Mouse (Mus musculus) intestine, embryonic 14.5 days (tissue): Measurements from ENCODE around the gene Clspn. TPM values are rescaled to one million over a fixed set of nuclear protein-coding genes. Genes with fewer than 3 reads are reported as not detected.

Experiments used
- ATAC-seq: fragments of 200-750 bp; cut with Nextera tagmentation; replicated peaks from 2 replicates; pipeline ENCODE4 v1.8.0; 2017; ENCODE audit warnings: low read depth, moderate number of reproducible peaks, moderate TSS enrichment, moderate library complexity; ENCODE audit not compliant: low FRiP score, low TSS enrichment
- DNase-seq: peaks from one replicate; pipeline ENCODE4 v3.0.0-alpha.2; 2018; ENCODE audit warnings: low spot score
- H3K27ac ChIP-seq: fragments of 300-500 bp; sonication (generic); 2 replicates; pipeline ENCODE4 v1.5.1; 2014; ENCODE audit warnings: low read depth, mild to moderate bottlenecking, control low read depth
- H3K27me3 ChIP-seq: fragments of 300-500 bp; sonication (generic); replicated peaks from 2 replicates; pipeline ENCODE4 v1.6.1; 2014; ENCODE audit warnings: low read length, control low read depth; ENCODE audit not compliant: control insufficient read depth, insufficient read depth
- H3K36me3 ChIP-seq: fragments of 300-500 bp; sonication (generic); 2 replicates; pipeline ENCODE4 v1.6.1; 2014; ENCODE audit warnings: low read length, control low read depth; ENCODE audit not compliant: control insufficient read depth, insufficient read depth
- H3K4me1 ChIP-seq: fragments of 300-500 bp; sonication (generic); replicated peaks from 2 replicates; pipeline ENCODE4 v1.6.1; 2014; ENCODE audit warnings: low read length, control low read depth, mixed read lengths; ENCODE audit not compliant: control insufficient read depth, insufficient read depth
- H3K4me2 ChIP-seq: fragments of 300-500 bp; sonication (generic); 2 replicates; pipeline ENCODE4 v1.6.1; 2014; ENCODE audit warnings: low read length
- H3K4me3 ChIP-seq: fragments of 300-500 bp; sonication (generic); 2 replicates; pipeline ENCODE4 v1.5.1; 2014; ENCODE audit warnings: low read depth, low read length, control low read depth, mixed read lengths
- H3K9ac ChIP-seq: fragments of 300-500 bp; sonication (generic); 2 replicates; pipeline ENCODE4 v1.6.1; 2014; ENCODE audit warnings: mild to moderate bottlenecking, low read length
- H3K9me3 ChIP-seq: fragments of 300-500 bp; sonication (generic); 2 replicates; pipeline ENCODE4 v1.6.1; 2016; ENCODE audit warnings: low read length, control low read depth; ENCODE audit not compliant: control insufficient read depth
- WGBS: fragments of 180-500 bp; shearing (Covaris S2); extraction: QIAGEN DNeasy Blood & Tissue Kit; methylation state at CpG from one replicate; pipeline ENCODE4 v1.1.7; 2014; 5-methylcytosine and 5-hydroxymethylcytosine counted together
- polyA plus RNA-seq: library from polyadenylated mRNA; unstranded; fragments of >200 nt; fragmentation: Nextera tagmentation; extraction: Ambion mirVana; gene quantifications from 2 replicates; pipeline ENCODE4 v1.2.1, GENCODE M21; 2014

The Clspn gene
- polyA plus RNA-seq, 1 experiment from 2014 or later, result 40.9 TPM

DNA sequence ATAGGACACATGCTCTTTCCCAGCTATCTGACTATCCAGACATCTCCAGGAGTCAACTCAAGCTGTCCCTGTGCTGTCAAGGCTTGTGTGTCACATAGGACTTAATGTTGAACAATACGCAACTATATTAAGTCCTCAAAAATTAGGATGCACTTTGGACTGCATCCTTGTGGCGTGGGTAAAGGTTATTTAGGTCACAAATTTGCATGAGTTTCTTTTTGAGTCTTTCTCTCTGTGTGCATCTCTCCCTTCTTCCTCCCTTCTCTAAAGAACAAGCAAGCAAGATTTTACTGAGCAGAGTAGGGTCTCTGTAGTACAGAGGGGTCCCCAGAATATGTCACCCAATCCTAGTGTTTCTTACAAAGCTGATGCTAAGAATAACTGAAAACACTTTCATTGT, 10.6 kb upstream of the Clspn start:
- 78% methylated on average over 2 of the region's 2 CpGs for WGBS
- H3K27me3 ChIP-seq, result no peaks in the 10 kb centered on the region
- DNase-seq (no peak), ATAC-seq (no peak)
- H3K27ac ChIP-seq, result no peak overlapping the region
- H3K4me2 ChIP-seq, result no peak overlapping the region
- no peak overlapping the region for H3K9ac ChIP-seq
- H3K9me3 ChIP-seq, result no peaks in the 10 kb centered on the region
- no peaks in the 10 kb centered on the region for H3K4me1 ChIP-seq
- no peaks in the 10 kb centered on the region for H3K36me3 ChIP-seq
- no peak overlapping the region for H3K4me3 ChIP-seq

DNA sequence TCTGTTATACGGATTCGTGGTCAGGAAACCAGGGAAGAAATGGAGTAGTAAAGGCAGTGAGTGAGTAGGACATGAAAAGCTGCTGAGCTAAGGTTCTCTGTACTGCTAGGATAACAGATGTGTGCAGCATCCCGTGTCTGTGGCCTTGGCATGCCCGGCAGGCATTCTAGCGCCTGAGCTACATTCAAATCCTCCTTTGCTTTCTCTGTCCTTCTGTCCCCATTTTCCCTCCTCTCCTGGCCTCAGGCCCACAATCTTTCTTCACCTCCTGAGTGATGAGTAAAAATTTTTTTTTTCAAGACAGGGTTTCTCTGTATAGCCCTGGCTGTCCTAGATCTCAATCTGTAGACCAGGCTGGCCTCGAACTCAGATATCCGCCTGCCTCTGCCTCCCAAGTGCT, 4.6 kb upstream of the Clspn start:
- H3K27ac ChIP-seq, result no peak overlapping the region
- no peaks in the 10 kb centered on the region for H3K27me3 ChIP-seq
- no peak for DNase-seq
- WGBS, result 81% methylated on average over 7 of the region's 7 CpGs
- H3K36me3 ChIP-seq, result no peaks in the 10 kb centered on the region
- H3K4me1 ChIP-seq, result 0 out of 2 replicates have a peak, but pooled peaks cover 3% of the 10 kb centered on the region
- ATAC-seq, result no peak
- H3K4me3 ChIP-seq, result no peak overlapping the region
- no peak overlapping the region for H3K9ac ChIP-seq
- no peaks in the 10 kb centered on the region for H3K9me3 ChIP-seq
- H3K4me2 ChIP-seq, result no peak overlapping the region

DNA sequence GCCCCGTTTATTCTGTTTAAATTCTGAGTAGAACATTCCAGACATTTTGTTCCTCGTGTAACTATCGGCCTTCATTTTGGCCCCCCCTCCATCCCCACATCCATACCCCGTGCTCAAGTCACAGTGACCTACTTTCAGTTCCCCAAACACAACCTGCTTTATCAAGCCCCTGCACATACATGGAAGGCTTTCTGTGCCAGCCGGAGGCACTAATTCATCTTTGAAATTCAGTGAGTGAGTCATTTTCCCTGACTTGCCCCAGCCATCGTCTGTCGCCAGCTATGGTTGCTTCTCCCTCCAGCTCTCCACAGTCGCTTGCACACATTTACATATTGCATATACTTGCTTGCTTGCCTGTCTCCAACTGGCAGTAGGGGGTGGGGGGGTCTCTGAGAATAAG, 3.6 kb upstream of the Clspn start:
- DNase-seq, result no peak
- no peaks in the 10 kb centered on the region for H3K27me3 ChIP-seq
- no peak overlapping the region for H3K9ac ChIP-seq
- H3K27ac ChIP-seq, result no peak overlapping the region
- H3K4me3 ChIP-seq, result no peak overlapping the region
- no peaks in the 10 kb centered on the region for H3K9me3 ChIP-seq
- no peak for ATAC-seq
- peaks cover 5% of the 10 kb centered on the region; the same call in 1 of the 2 replicates for H3K4me1 ChIP-seq
- H3K4me2 ChIP-seq, result no peak overlapping the region
- WGBS, result 62% methylated on average over 8 of the region's 8 CpGs
- no peaks in the 10 kb centered on the region for H3K36me3 ChIP-seq

DNA sequence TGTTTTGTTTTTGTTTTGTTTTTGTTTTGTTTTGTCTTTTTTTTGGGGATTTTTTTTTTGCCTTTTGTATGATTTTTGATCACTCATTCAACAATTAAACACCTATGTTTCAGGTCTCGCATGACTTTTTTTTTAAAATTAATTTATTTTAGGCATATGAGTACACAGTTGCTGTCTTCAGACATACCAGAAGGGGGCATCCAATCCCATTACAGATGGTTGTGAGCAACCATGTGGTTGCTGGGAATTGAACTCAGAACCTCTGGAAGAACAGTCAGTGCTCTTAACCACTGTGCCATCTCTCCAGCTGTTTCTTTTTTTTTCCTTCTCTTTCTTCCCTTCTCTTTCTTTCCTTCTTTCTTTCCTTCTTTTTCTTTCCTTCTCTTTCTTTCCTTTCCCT, 3.0 kb upstream of the Clspn start:
- H3K27ac ChIP-seq, result no peak overlapping the region
- H3K9ac ChIP-seq, result no peak overlapping the region
- WGBS, result 75% methylated on average over 1 of the region's 1 CpGs
- H3K9me3 ChIP-seq, result no peaks in the 10 kb centered on the region
- no peaks in the 10 kb centered on the region for H3K27me3 ChIP-seq
- H3K4me2 ChIP-seq, result no peak overlapping the region
- H3K36me3 ChIP-seq, result peaks cover 3% of the 10 kb centered on the region; the same call in 1 of the 2 replicates
- DNase-seq, result no peak
- ATAC-seq, result no peak
- H3K4me3 ChIP-seq, result no peak overlapping the region
- H3K4me1 ChIP-seq, result peaks cover 7% of the 10 kb centered on the region; the same call in 1 of the 2 replicates

DNA sequence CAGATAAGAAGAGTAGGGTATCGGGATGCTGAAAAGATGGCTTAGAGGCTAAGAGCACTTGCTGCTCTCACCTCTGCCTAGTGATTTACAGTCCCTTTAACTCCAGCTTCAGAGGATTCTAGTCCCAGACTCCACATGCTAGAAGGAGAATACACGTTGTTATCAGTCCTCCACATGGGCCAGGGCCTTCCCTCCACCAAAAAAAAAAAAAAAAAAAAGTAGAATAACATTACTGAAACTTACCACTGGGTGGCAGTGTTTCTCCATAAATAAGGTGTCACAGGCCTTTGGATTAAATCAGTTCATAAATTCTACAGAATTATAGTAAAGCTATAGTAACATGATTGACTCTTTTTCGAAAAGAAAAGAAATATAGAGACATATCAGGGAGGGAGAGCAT, 2.3 kb upstream of the Clspn start:
- H3K9me3 ChIP-seq, result no peaks in the 10 kb centered on the region
- H3K4me3 ChIP-seq, result no peak overlapping the region
- WGBS, result 31% methylated on average over 3 of the region's 3 CpGs
- peaks cover 7% of the 10 kb centered on the region; the same call in 1 of the 2 replicates for H3K4me1 ChIP-seq
- H3K4me2 ChIP-seq, result no peak overlapping the region
- no peak for ATAC-seq
- H3K27ac ChIP-seq, result no peak overlapping the region
- DNase-seq, result peak; percentile 57
- no peaks in the 10 kb centered on the region for H3K27me3 ChIP-seq
- peaks cover 3% of the 10 kb centered on the region; the same call in 1 of the 2 replicates for H3K36me3 ChIP-seq
- no peak overlapping the region for H3K9ac ChIP-seq

DNA sequence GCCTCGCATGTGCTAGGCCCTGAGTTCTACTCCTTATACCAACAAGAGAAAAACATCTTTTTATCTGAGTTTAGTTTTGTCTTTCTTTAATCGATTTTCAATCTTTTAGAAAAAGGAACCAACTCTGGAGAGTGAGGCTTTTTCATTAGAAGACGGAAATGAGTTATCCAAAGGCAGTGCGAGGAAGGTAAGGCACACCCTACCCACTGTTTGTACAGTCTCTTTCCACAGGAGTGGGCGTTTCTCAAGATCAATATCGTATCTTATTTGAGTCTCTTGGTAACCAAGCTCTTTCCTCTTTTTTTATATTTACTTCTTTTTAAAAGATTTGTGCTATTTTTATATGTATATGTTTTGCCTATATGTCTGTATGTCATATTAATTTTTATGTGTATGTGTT, 7.1 kb downstream of the Clspn start:
- no peak for ATAC-seq
- H3K27ac ChIP-seq, result no peak overlapping the region
- no peaks in the 10 kb centered on the region for H3K4me1 ChIP-seq
- H3K4me2 ChIP-seq, result no peak overlapping the region
- WGBS, result 87% methylated on average over 6 of the region's 6 CpGs
- H3K4me3 ChIP-seq, result no peak overlapping the region
- DNase-seq, result no peak
- no peaks in the 10 kb centered on the region for H3K9me3 ChIP-seq
- peaks cover 76% of the 10 kb centered on the region for H3K36me3 ChIP-seq
- H3K9ac ChIP-seq, result no peak overlapping the region
- H3K27me3 ChIP-seq, result no peaks in the 10 kb centered on the region

DNA sequence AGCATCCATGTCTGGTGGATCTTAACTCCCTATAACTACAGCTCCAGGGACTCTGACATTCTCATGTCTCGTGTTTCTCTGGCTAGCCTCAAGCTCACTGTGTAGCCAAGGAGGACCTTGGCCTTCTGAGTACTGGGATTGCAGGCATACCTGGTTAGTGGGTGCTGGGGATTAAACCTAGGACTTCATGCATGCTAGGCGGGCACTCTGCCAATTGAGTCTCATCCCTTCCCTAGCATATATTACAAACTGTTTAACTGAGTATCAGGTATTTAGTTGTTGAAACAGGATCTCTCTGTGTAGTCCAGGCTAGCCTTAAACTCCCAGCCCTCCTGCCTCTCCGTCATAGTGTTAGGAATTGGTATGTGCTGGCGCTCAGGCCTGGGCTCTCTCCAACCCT, 10.5 kb downstream of the Clspn start:
- no peak for ATAC-seq
- Histone ChIP-seq H3K27me3 (no peaks in the 10 kb centered on the region), H3K4me2 (no peak overlapping the region), H3K4me3 (no peak overlapping the region), H3K36me3 (peaks cover 90% of the 10 kb centered on the region), H3K4me1 (no peaks in the 10 kb centered on the region), H3K27ac (no peak overlapping the region), H3K9me3 (no peaks in the 10 kb centered on the region), H3K9ac (no peak overlapping the region)
- 95% methylated on average over 4 of the region's 4 CpGs for WGBS
- no peak for DNase-seq

DNA sequence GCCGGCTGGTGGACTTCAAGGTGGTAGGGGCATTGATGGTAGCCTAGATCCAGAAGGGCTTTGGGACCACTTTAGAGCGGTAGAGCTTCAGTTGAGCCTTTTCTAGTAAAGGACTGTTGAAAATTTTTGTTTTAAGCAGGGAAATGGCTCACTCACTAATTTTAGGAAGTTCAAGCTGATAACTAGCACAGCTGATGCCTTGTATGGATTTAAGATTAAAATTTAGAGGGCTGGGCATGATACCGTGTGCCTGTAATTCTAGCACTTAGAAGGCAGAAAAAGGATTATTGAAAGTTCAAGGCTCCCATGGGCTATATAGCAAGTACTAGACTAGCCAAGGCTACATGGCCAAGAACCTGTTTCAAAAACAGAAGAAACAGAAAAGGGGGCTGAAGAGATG, 13.0 kb downstream of the Clspn start:
- Histone ChIP-seq H3K4me2 (no peak overlapping the region), H3K9me3 (peaks cover 5% of the 10 kb centered on the region; the same call in 1 of the 2 replicates), H3K27me3 (no peaks in the 10 kb centered on the region), H3K9ac (no peak overlapping the region), H3K36me3 (peaks cover 94% of the 10 kb centered on the region), H3K4me1 (no peaks in the 10 kb centered on the region), H3K27ac (no peak overlapping the region), H3K4me3 (no peak overlapping the region)
- DNase-seq, result no peak
- no peak for ATAC-seq
- WGBS, result 93% methylated on average over 3 of the region's 3 CpGs

DNA sequence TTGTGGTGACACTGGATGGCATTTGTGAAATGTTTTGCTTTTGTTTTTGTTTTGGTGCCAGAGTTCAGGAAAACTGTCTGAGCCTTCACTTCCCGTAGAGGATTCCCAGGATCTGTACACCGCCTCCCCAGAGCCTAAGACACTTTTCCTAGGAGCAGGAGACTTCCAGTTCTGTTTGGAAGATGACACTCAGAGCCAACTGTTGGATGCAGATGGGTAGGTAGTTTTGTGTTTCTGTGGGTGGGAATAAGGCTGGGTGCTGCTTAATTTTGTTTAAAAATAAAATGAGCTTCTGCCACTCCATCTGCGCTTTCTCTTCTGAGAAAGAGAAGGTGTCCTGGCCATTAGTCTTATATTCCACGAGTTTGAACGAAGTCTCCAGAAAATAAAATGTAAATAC, 19.5 kb downstream of the Clspn start:
- H3K36me3 ChIP-seq, result peaks cover 97% of the 10 kb centered on the region
- WGBS, result 95% methylated on average over 5 of the region's 5 CpGs
- ATAC-seq, result no peak

More for the DNA sequence above, 19.5 kb downstream of the Clspn start:
- Histone ChIP-seq H3K4me1 (no peaks in the 10 kb centered on the region), H3K4me3 (no peak overlapping the region), H3K9ac (no peak overlapping the region), H3K4me2 (no peak overlapping the region), H3K27ac (no peak overlapping the region), H3K27me3 (no peaks in the 10 kb centered on the region), H3K9me3 (peaks cover 6% of the 10 kb centered on the region; the same call in 1 of the 2 replicates)
- no peak for DNase-seq
